Mouse (Mus musculus) midbrain, embryonic 15.5 days (tissue): ENCODE results near the gene Tnnc1. TPM values are rescaled to one million over a fixed set of nuclear protein-coding genes. Genes with fewer than 3 reads are reported as not detected.

Experiments used
- ATAC-seq: fragments of 200-750 bp; cut with Nextera tagmentation; replicated peaks from 2 replicates; pipeline ENCODE4 v1.8.0; 2017; ENCODE audit warnings: moderate TSS enrichment
- H3K27ac ChIP-seq: fragments of 300-500 bp; sonication (generic); 2 replicates; pipeline ENCODE4 v1.5.1; 2015; ENCODE audit warnings: mild to moderate bottlenecking, inconsistent platforms
- H3K27me3 ChIP-seq: fragments of 300-500 bp; sonication (generic); replicated peaks from 2 replicates; pipeline ENCODE4 v1.6.1; 2015; ENCODE audit warnings: inconsistent platforms
- H3K36me3 ChIP-seq: fragments of 300-500 bp; sonication (generic); replicated peaks from 2 replicates; pipeline ENCODE4 v1.6.1; 2015; ENCODE audit warnings: inconsistent platforms
- H3K4me1 ChIP-seq: fragments of 300-500 bp; sonication (generic); 2 replicates; pipeline ENCODE4 v1.6.1; 2015; ENCODE audit warnings: inconsistent platforms
- H3K4me2 ChIP-seq: fragments of 300-500 bp; sonication (generic); 2 replicates; pipeline ENCODE4 v1.6.1; 2015; ENCODE audit warnings: inconsistent platforms, mild to moderate bottlenecking, moderate library complexity
- H3K4me3 ChIP-seq: fragments of 300-500 bp; sonication (generic); 2 replicates; pipeline ENCODE4 v1.5.1; 2015; ENCODE audit warnings: mild to moderate bottlenecking, inconsistent platforms
- H3K9ac ChIP-seq: fragments of 300-500 bp; sonication (generic); 2 replicates; pipeline ENCODE4 v1.6.1; 2015; ENCODE audit warnings: mild to moderate bottlenecking, inconsistent platforms
- H3K9me3 ChIP-seq: fragments of 300-500 bp; sonication (generic); 2 replicates; pipeline ENCODE4 v1.6.1; 2016; ENCODE audit warnings: inconsistent platforms
- WGBS: fragments of 180-500 bp; shearing (Covaris S2); methylation state at CpG from one replicate; pipeline ENCODE4 v1.1.7; 2015; ENCODE audit warnings: mixed read lengths; 5-methylcytosine and 5-hydroxymethylcytosine counted together
- polyA plus RNA-seq: library from polyadenylated mRNA; unstranded; fragments of >200 nt; fragmentation: Nextera tagmentation; extraction: Ambion mirVana; gene quantifications from 2 replicates; pipeline ENCODE4 v1.2.1, GENCODE M21; 2015

Tnnc1 gene
- polyA plus RNA-seq, 1 experiment from 2014 or later, result 2.9 TPM

DNA sequence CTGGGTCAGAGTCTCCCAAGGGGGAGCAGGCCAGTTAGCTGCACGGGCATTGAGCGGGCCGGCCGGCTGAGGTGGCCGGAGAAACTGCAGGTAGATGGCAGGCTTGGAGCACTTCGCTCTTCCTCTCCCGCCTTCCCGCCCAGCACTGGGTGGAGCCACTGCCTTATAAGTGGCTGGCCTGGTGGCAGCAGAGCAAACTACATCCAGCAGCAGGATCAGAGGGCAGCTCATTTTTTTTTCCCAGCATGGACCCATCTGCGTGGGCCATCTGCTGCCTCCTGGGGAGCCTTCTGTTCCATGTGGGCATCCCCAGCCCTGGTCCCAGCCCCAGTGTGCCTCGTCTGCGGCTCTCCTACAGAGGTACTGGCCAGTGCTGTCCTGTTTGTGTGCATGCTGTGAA is 9.6 kb downstream of the Tnnc1 start, which contains the start of gene Sema3g:
Sema3g (plus strand) TSS at position 195 of the 400 bp plus-strand sequence.
- H3K36me3 ChIP-seq, result no peaks in the 10 kb centered on the region
- peak within 1 kb of the TSS; percentile 22; the same call in 1 of the 2 replicates for H3K4me2 ChIP-seq
- H3K27ac ChIP-seq, result no peak within 1 kb of the TSS
- no peak within 1 kb of the TSS for H3K4me3 ChIP-seq
- no peaks in the 10 kb centered on the region for H3K27me3 ChIP-seq
- ATAC-seq, result peak; percentile 51
- no peaks in the 10 kb centered on the region for H3K9me3 ChIP-seq
- H3K9ac ChIP-seq, result no peak within 1 kb of the TSS
- H3K4me1 ChIP-seq, result peaks cover 10% of the 10 kb centered on the region
- WGBS, result 12% methylated on average over 11 of the region's 11 CpGs

DNA sequence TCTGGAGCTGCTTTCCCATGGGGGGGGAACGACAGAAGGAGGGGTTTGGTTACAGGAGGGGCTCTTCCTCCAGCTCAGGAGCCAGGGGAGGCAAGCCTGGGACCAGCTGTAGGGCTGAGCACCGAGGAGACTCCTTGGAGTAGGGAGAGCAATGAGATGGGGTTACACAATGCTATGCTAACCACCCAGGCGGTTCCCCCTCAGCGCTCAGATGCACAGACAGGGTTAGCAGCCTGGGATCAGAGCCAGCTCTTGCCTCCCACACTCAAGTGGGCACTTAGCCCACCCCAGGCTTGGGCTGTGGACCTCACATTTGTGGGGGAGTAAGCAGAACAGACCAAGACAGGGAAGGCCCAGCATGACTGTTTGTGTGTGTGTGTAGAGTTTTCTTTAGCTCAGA is 18.9 kb downstream of the Tnnc1 start:
- H3K36me3 ChIP-seq, result no peaks in the 10 kb centered on the region
- H3K4me2 ChIP-seq, result no peak overlapping the region
- 65% methylated on average over 4 of the region's 4 CpGs for WGBS
- ATAC-seq, result no peak; the same call in 1 of the 2 replicates
- H3K27me3 ChIP-seq, result no peaks in the 10 kb centered on the region
- no peaks in the 10 kb centered on the region for H3K9me3 ChIP-seq
- H3K4me1 ChIP-seq, result 0 out of 2 replicates have a peak, but pooled peaks cover 3% of the 10 kb centered on the region
- H3K27ac ChIP-seq, result no peak overlapping the region
- no peak overlapping the region for H3K9ac ChIP-seq
- H3K4me3 ChIP-seq, result no peak overlapping the region

DNA sequence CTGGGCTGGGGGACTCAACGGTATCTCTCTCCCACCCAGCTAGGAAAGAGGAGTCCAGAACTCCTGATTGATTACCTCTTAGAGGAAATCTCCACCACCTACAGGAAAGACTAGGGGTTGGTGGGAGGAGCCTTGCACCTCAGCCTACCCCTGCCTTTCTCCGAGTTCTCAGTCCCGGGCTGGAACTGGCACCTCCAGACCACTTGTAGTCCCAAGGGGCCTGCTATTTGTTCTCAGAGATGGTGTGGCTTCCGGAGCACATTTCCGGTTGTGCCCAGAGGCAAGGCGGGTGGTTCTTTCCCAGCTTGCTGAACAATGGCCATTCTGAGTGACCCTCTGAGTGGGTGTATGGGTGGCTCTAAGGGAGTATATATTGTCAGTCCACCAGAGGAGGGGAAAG is 20.1 kb downstream of the Tnnc1 start:
- Histone ChIP-seq H3K9me3 (no peaks in the 10 kb centered on the region), H3K9ac (no peak overlapping the region), H3K4me2 (no peak overlapping the region), H3K27me3 (no peaks in the 10 kb centered on the region), H3K4me1 (0 out of 2 replicates have a peak, but pooled peaks cover 3% of the 10 kb centered on the region), H3K36me3 (no peaks in the 10 kb centered on the region), H3K4me3 (no peak overlapping the region), H3K27ac (no peak overlapping the region)
- WGBS, result 71% methylated on average over 6 of the region's 6 CpGs
- ATAC-seq, result no peak

DNA sequence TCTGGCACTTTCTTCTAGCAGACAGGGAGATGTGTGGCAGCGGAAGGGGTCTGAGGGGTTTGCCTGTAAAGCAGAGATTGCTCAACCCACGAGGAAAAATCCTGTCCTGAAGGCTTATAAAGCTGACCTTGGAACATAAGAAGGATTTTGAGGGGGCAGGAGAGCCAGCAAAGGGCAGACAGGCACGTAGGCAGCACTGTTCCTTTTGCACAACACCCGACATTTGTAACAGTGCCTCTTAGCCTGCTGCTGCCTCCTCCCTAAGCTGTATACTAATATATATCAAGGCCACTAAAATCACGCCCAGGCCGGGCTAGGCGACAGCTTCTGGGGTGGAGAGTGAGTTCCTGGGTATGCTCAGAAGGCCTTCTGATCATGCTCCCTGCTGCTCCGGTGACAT is 22.3 kb downstream of the Tnnc1 start:
- 75% methylated on average over 8 of the region's 8 CpGs for WGBS
- no peak for ATAC-seq
- no peak overlapping the region for H3K4me3 ChIP-seq
- no peaks in the 10 kb centered on the region for H3K9me3 ChIP-seq
- H3K9ac ChIP-seq, result no peak overlapping the region
- no peaks in the 10 kb centered on the region for H3K27me3 ChIP-seq
- no peaks in the 10 kb centered on the region for H3K36me3 ChIP-seq
- no peak overlapping the region for H3K27ac ChIP-seq
- H3K4me2 ChIP-seq, result no peak overlapping the region
- 0 out of 2 replicates have a peak, but pooled peaks cover 3% of the 10 kb centered on the region for H3K4me1 ChIP-seq

DNA sequence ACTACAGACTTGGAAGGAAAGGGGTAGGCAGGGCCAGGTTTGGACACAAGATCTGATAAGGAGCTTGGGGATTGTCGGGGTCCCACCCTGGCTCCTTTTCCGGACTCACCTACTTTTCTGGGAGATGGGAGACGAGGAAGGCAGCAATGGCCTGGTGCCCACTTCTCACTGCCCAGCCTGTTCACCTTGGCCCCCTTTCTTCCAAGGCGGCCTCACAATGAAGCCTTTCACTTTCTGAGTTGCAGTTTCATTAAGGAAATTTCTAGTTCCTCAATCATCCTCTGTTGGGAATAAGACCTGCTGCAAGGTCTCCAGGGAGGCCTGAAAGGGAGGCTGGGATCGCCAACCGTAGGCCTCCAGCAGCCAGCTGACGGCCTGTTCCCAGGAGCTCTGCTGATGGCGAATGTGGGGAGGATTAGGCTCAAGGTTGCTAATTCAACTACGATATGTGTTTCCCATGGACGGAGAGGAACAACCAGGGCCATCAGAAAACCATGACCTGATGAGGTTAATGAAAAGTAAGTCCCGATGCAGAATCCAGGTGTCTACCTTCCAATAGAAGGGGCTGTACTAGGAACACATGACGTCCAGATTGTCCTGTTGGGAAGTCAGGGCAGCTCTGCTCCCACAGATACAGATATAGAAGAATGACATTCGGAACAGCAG is 24.4 kb downstream of the Tnnc1 start:
- H3K27me3 ChIP-seq, result no peaks in the 10 kb centered on the region
- no peak overlapping the region for H3K27ac ChIP-seq
- WGBS, result 79% methylated on average over 13 of the region's 13 CpGs
- H3K4me2 ChIP-seq, result no peak overlapping the region
- no peaks in the 10 kb centered on the region for H3K9me3 ChIP-seq
- H3K9ac ChIP-seq, result no peak overlapping the region
- no peaks in the 10 kb centered on the region for H3K4me1 ChIP-seq
- no peaks in the 10 kb centered on the region for H3K36me3 ChIP-seq
- ATAC-seq, result no peak
- H3K4me3 ChIP-seq, result no peak overlapping the region

DNA sequence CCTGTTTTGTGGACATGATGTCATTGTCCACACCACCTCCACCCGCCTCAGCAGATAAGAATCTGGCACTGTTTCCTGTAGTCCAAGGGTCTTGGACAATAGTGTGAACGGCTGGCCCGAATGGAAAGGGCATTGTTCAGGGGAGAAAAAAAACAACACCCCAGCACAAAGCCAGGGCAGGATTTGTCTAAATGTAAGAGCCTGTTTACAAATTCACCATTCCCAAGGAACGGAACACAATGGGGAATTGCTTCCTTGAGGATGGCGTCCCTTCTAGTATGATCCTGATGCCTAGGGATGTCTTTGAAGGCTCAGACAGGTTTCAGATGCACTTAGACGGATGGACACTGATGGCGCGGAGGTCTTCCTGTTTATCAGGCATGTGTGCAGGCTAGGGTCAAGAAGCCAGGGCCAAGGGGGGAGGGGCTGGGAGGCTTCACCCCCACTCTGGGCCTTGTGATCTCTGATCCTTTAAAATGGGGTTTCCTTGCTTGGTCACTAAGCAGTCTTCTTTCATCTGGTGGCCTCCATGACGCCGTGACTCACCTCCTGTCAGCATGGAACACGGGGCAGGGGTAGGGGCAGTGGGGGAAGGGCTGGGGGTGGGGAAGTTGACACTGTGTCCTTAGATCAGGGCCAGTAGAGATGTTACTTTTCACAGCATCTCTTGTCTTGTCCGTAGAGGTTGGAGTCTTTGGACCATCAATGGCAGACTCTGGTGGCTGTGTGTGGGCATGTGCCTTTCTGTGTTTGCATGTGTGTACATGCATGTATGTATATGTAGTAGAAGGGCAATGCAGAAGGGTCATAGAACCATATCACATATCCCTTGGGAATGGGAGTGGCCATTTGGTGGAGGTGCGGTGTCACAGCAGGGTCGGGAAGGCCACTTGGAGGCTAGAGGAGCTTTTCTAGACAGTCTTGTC is 25.2 kb downstream of the Tnnc1 start:
- Histone ChIP-seq H3K4me2 (no peak overlapping the region), H3K27me3 (no peaks in the 10 kb centered on the region), H3K27ac (no peak overlapping the region), H3K4me1 (no peaks in the 10 kb centered on the region), H3K36me3 (no peaks in the 10 kb centered on the region), H3K9ac (no peak overlapping the region), H3K9me3 (no peaks in the 10 kb centered on the region), H3K4me3 (no peak overlapping the region)
- ATAC-seq, result 0 out of 2 replicates have a peak, but pooled peaks have one; percentile 33
- WGBS, result 89% methylated on average over 14 of the region's 14 CpGs

DNA sequence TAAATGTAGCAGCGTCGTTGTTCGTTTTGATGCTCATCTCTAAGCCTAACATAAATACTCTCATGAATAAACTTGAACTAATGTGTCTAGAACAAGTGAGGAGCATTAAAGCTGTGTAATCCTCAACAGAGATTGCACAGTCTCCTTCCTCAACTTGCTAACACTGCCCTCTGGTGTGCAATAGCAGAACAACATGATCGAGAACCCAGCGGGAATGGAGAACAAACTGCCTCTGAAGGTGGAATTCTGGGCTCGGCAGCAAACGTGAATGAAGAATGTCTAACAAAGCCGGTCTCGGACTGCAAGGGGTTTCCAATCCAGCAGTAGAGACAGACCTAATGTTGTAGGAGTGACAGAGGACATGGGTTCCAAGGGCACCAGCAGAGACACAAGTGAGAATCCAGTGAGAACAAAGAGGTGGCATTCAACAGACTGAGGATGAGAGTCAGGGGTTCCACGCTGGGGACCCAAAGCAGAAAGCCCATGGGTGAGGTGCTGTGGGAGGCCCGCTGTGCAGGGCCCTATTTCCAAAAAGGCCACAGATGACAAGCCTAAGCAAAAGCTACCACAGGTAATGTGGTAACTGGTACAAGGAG is 26.0 kb downstream of the Tnnc1 start:
- Histone ChIP-seq H3K4me3 (no peak overlapping the region), H3K27ac (no peak overlapping the region), H3K9me3 (no peaks in the 10 kb centered on the region), H3K27me3 (no peaks in the 10 kb centered on the region), H3K36me3 (no peaks in the 10 kb centered on the region), H3K9ac (no peak overlapping the region), H3K4me2 (peak overlapping the region; percentile 8; the same call in 1 of the 2 replicates), H3K4me1 (no peaks in the 10 kb centered on the region)
- peak; percentile 50; the same call in 1 of the 2 replicates for ATAC-seq
- WGBS, result 19% methylated on average over 11 of the region's 11 CpGs

DNA sequence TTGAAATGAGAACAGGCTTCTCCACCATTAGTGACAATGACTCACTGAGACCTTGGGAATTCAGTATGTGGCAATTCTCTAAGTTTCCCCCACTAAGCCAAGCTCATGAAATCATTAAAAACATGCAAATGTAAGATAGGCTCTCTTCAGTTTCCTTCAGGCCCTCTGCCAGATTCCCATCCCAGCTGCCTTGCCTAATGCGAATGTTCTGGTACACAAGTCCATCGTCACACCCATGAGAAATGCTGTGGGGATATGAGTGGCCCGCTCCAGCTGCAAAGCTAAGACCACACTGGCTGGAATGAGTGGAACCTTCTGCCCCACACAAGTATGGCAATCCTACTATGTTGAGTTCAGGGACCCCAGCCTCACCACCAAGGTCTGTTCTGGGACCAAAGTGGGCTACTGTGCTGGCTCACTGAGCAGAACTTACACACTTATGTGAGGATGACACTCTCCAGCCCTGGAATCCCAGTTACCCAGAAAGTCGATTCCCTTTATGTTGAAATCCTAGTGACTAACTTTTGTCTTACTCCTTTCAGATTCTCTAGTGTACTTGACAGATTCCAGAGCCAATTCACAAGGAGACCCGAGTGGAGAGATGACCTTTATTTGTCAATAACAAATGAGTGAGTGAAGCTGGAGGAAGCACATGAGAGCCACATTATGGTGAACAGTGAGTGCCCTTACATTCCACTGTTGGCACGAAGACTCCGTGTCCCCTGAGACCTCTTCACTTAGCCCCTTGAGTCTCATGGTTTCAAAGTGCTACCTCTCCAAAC is 29.2 kb downstream of the Tnnc1 start:
- H3K4me2 ChIP-seq, result no peak overlapping the region
- ATAC-seq, result no peak
- H3K27ac ChIP-seq, result no peak overlapping the region
- 88% methylated on average over 7 of the region's 7 CpGs for WGBS
- no peak overlapping the region for H3K9ac ChIP-seq
- no peak overlapping the region for H3K4me3 ChIP-seq
- no peaks in the 10 kb centered on the region for H3K27me3 ChIP-seq
- H3K4me1 ChIP-seq, result no peaks in the 10 kb centered on the region
- H3K9me3 ChIP-seq, result no peaks in the 10 kb centered on the region
- no peaks in the 10 kb centered on the region for H3K36me3 ChIP-seq

DNA sequence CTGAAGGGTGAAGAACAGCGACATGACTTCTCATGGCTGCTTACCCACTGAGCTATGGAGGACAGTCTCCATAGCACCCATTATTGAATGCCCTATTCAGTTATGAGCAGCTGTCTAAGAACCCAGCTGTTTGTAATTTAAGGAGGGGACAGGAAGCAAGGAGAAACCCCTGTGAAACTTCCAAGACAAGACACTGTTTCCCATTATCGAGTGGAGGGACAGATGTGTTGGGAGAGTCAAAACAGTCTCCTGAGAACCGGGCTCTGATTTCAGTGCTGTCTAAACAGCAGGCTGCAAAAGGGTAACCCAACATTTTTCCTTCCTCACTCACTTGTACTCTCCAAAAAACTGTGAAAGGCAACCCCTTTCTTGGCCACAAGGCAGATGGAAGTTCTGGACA is 32.4 kb downstream of the Tnnc1 start:
- Histone ChIP-seq H3K9me3 (no peaks in the 10 kb centered on the region), H3K27ac (no peak overlapping the region), H3K9ac (no peak overlapping the region), H3K4me2 (no peak overlapping the region), H3K27me3 (no peaks in the 10 kb centered on the region), H3K4me3 (no peak overlapping the region), H3K36me3 (no peaks in the 10 kb centered on the region), H3K4me1 (no peaks in the 10 kb centered on the region)
- 87% methylated on average over 3 of the region's 3 CpGs for WGBS
- no peak for ATAC-seq

DNA sequence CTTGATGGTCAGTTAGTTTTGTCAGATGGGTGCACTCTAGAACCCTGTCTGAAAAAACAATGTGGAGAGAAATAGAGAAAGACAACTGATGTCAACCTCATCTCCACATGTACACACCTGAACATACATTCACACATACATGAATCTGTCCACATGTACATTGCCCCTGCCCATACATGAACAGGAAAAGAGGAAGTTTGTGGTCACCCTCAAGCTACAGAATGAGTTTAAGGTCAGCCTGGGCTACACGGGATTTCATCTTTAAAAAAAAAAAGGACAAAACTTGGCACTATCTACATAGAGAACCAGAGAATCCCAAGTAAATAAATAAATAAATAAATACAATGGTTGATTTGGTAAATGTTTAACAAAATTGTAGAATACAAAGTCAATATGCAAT is 36.7 kb downstream of the Tnnc1 start:
- no peaks in the 10 kb centered on the region for H3K9me3 ChIP-seq
- no peak overlapping the region for H3K27ac ChIP-seq
- H3K9ac ChIP-seq, result no peak overlapping the region
- H3K36me3 ChIP-seq, result no peaks in the 10 kb centered on the region
- H3K4me3 ChIP-seq, result no peak overlapping the region
- H3K4me2 ChIP-seq, result no peak overlapping the region
- no peak for ATAC-seq
- no peaks in the 10 kb centered on the region for H3K27me3 ChIP-seq
- 95% methylated on average over 1 of the region's 1 CpGs for WGBS
- peaks cover under 1% of the 10 kb centered on the region for H3K4me1 ChIP-seq

DNA sequence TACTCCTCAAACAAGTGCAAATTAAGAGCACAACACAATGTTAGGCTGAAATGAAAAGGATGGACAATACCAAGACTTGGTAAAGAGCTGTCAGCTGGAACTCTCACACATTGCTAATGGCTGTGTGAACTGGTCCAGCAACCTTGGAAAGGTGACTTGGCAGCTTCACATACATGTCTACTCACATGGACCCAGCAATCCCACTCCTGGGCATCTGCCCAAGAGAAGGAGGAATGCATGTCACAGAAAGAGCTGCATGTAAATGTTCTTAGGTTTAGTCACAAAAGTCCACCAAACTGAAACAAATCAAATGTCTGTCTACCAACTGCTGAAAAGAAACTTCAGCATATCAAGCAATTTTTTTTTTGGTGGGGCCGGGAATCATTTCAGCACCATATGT is 37.8 kb downstream of the Tnnc1 start:
- H3K9ac ChIP-seq, result no peak overlapping the region
- no peak overlapping the region for H3K27ac ChIP-seq
- WGBS, result 69% methylated on average over 1 of the region's 1 CpGs
- ATAC-seq, result no peak
- peaks cover 9% of the 10 kb centered on the region for H3K4me1 ChIP-seq
- H3K4me3 ChIP-seq, result no peak overlapping the region
- H3K9me3 ChIP-seq, result no peaks in the 10 kb centered on the region
- no peak overlapping the region for H3K4me2 ChIP-seq
- no peaks in the 10 kb centered on the region for H3K36me3 ChIP-seq
- H3K27me3 ChIP-seq, result no peaks in the 10 kb centered on the region

DNA sequence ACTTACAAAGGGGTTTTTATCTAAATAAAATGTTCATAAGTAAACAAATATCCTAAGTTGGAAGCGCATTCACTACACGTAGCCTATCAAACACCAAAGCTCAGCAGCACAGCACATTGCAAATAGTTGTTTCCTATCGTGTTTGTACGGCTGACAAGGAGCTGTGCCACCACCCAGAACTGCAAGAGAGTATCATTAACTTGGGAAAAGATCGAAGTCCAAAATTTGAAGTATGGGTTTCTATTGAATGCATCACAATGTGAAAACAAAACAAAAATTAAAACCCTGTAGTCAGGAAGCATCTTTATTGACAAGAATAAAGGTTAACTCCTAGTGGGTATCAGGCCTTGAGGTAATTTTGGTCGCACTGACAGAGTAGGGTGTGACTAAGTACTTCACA is 40.3 kb downstream of the Tnnc1 start:
- Histone ChIP-seq H3K27ac (no peak overlapping the region), H3K9me3 (no peaks in the 10 kb centered on the region), H3K9ac (no peak overlapping the region), H3K4me2 (no peak overlapping the region), H3K4me3 (no peak overlapping the region), H3K4me1 (peaks cover 22% of the 10 kb centered on the region), H3K27me3 (no peaks in the 10 kb centered on the region), H3K36me3 (no peaks in the 10 kb centered on the region)
- no peak for ATAC-seq
- WGBS, result 92% methylated on average over 6 of the region's 6 CpGs
